Mouse (Mus musculus) kidney, adult 9 months (tissue): ENCODE results near the gene Atxn1.

Experiments used
- DNase-seq: peaks from one replicate; pipeline ENCODE4 v3.0.0; 2022

Gene Atxn1

GRCm38 (mm10) chr13:45859081-45859709 is 105.6 kb downstream of the Atxn1 start:
- DNase-seq: no peak

- DNase-seq: no peak
These were observed 107.4 kb downstream of the Atxn1 start for GRCm38 (mm10) chr13:45857416-45857815.

- DNase-seq: no peak
These were observed 110.3 kb downstream of the Atxn1 start for GRCm38 (mm10) chr13:45854531-45854930.

- no peak for DNase-seq
These were observed 111.1 kb downstream of the Atxn1 start for GRCm38 (mm10) chr13:45853691-45854090.

GRCm38 (mm10) chr13:45852288-45852687 is 112.5 kb downstream of the Atxn1 start:
- no peak for DNase-seq

GRCm38 (mm10) chr13:45851746-45852145 is 113.1 kb downstream of the Atxn1 start:
- no peak for DNase-seq

GRCm38 (mm10) chr13:45851156-45851555 is 113.7 kb downstream of the Atxn1 start:
- no peak for DNase-seq

GRCm38 (mm10) chr13:45850181-45850974 is 114.4 kb downstream of the Atxn1 start:
- no peak for DNase-seq

GRCm38 (mm10) chr13:45849145-45850023 is 115.4 kb downstream of the Atxn1 start:
- no peak for DNase-seq

- DNase-seq: no peak
These were observed 122.2 kb downstream of the Atxn1 start for GRCm38 (mm10) chr13:45842511-45843055.

- DNase-seq: no peak
These were observed 124.9 kb downstream of the Atxn1 start for GRCm38 (mm10) chr13:45839901-45840300.

GRCm38 (mm10) chr13:45837609-45838220 is 127.1 kb downstream of the Atxn1 start:
- no peak for DNase-seq

GRCm38 (mm10) chr13:45836377-45837054 is 128.3 kb downstream of the Atxn1 start:
- DNase-seq: no peak

- DNase-seq: no peak
These were observed 130.5 kb downstream of the Atxn1 start for GRCm38 (mm10) chr13:45834300-45834699.

- DNase-seq: no peak
These were observed 132.0 kb downstream of the Atxn1 start for GRCm38 (mm10) chr13:45832695-45833350.

GRCm38 (mm10) chr13:45829341-45829936 is 135.4 kb downstream of the Atxn1 start:
- DNase-seq: no peak

- no peak for DNase-seq
These were observed 136.8 kb downstream of the Atxn1 start for GRCm38 (mm10) chr13:45828035-45828434.

- DNase-seq: no peak
These were observed 137.2 kb downstream of the Atxn1 start for GRCm38 (mm10) chr13:45827619-45828018.

- DNase-seq: no peak
These were observed 137.7 kb downstream of the Atxn1 start for GRCm38 (mm10) chr13:45827046-45827596.

GRCm38 (mm10) chr13:45822491-45822829 is 142.3 kb downstream of the Atxn1 start:
- DNase-seq: no peak
